Mouse (Mus musculus) heart, postnatal 0 days (tissue): ENCODE results near the gene Ncor2.

Source experiments
- CTCF ChIP-seq: IDR thresholded peaks from 2 replicates; pipeline ENCODE4 v1.5.1; 2016; ENCODE audit warnings: antibody characterized with exemption, control low read depth, low read depth
- EP300 ChIP-seq: IDR thresholded peaks from 2 replicates; pipeline ENCODE4 v1.6.1; 2016; ENCODE audit warnings: antibody characterized with exemption, low read depth

DNA sequence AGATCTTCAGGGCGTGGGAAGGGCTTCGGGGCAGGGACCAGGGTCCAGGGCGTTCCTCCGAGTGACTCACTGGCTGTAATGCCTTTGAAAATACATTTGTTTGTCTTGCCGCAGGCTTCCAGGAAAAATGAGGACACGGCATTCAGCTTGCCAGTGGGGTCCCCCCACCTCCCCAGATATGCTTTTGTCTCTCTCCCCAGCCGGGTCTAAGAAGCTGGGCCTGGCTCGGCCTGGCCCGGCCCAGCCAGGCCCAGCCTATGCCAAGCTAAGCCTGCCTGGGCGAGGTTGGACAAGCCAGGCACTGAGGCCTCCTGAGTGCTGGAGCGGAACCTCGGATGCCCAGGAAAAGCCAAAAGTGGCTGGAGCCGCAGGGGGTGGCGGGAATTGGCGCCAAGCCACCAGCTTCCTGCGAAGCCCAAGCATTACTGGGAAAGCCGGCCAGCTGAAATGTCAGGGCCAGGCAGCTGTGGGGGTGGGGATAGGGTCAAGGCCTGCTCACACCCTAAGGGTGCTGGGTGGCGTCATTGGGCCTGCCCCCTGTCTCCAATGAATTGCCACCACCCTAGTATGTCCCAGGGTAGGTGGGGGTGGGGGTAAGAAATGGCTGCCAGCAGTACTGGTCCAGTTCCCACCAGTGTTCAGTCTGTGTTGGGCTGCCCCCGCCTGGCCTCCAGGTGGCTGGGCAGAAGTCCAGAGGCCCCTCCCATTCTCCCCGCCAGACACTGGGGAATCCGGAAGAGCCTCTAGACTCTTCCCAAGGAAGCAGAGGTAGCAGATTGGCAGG is 97.5 kb downstream of the Ncor2 start:
- TF ChIP-seq CTCF, result peak; percentile 26
- TF ChIP-seq EP300, result peak; percentile 79
